Mouse (Mus musculus) ES-E14 (cell line): ENCODE measurements around the gene Odf3. TPM values are rescaled to one million over a fixed set of nuclear protein-coding genes. Genes with fewer than 3 reads are reported as not detected.

Experiments used
- DNase-seq: peaks from one replicate; pipeline ENCODE4 v3.0.0-alpha.2; 2013; ENCODE audit warnings: low read depth, low spot score
- H3K27ac ChIP-seq: 2 replicates; pipeline ENCODE4 v1.5.1; 2012; ENCODE audit warnings: low read depth, mild to moderate bottlenecking, low read length, moderate library complexity, mixed read lengths; ENCODE audit not compliant: poor library complexity, insufficient read depth, severe bottlenecking
- H3K36me3 ChIP-seq: 2 replicates; pipeline ENCODE4 v1.6.1; 2012; ENCODE audit warnings: mild to moderate bottlenecking, low read length, moderate library complexity, mixed read lengths; ENCODE audit not compliant: control insufficient read depth, poor library complexity, insufficient read depth, severe bottlenecking
- H3K4me1 ChIP-seq, 2 experiments: fragments of 150-350 bp in 1 of 2; sonication (generic) in 1 of 2; 2 replicates each; pipeline ENCODE4 v1.6.1; 2012; ENCODE audit warnings: low read length in 2 of 2, mild to moderate bottlenecking in 1 of 2, mixed read lengths in 1 of 2; ENCODE audit not compliant: control insufficient read depth in 2 of 2, insufficient read depth in 2 of 2, poor library complexity in 1 of 2
- H3K4me3 ChIP-seq, 2 experiments: fragments of 150-350 bp in 1 of 2; sonication (generic) in 1 of 2; 2 replicates each; pipeline ENCODE4 v1.5.1; 2012; ENCODE audit warnings: low read length in 2 of 2, low read depth in 1 of 2, mild to moderate bottlenecking in 1 of 2, mixed read lengths in 1 of 2; ENCODE audit not compliant: insufficient read depth in 1 of 2, poor library complexity in 1 of 2, severe bottlenecking in 1 of 2
- H3K9ac ChIP-seq: 2 replicates; pipeline ENCODE4 v1.6.1; 2012; ENCODE audit warnings: low read depth, mild to moderate bottlenecking, low read length, mixed read lengths; ENCODE audit not compliant: poor library complexity, insufficient read depth, severe bottlenecking
- H3K9me3 ChIP-seq: fragments of 150-350 bp; sonication (generic); 2 replicates; pipeline ENCODE4 v1.6.1; 2012; ENCODE audit warnings: low read depth, mild to moderate bottlenecking, low read length; ENCODE audit not compliant: control insufficient read depth, insufficient read depth
- CHD2 ChIP-seq: IDR thresholded peaks from 2 replicates; pipeline ENCODE4 v1.6.1; 2014; ENCODE audit warnings: mild to moderate bottlenecking, low read depth, low read length, inconsistent platforms
- HCFC1 ChIP-seq: IDR thresholded peaks from 2 replicates; pipeline ENCODE4 v1.6.1; 2012; ENCODE audit warnings: low read length, inconsistent platforms, borderline replicate concordance; ENCODE audit not compliant: insufficient read depth
- MAFK ChIP-seq: IDR thresholded peaks from 2 replicates; pipeline ENCODE4 v1.6.1; 2014; ENCODE audit warnings: mild to moderate bottlenecking, low read depth, low read length, inconsistent platforms; ENCODE audit not compliant: insufficient read depth
- ZC3H11A ChIP-seq: IDR thresholded peaks from 2 replicates; pipeline ENCODE4 v1.6.1; 2012; ENCODE audit warnings: low read depth, mild to moderate bottlenecking, inconsistent platforms, low read length, borderline replicate concordance
- ZNF384 ChIP-seq: IDR thresholded peaks from 2 replicates; pipeline ENCODE4 v1.6.1; 2012; ENCODE audit warnings: low read depth, low read length, inconsistent platforms
- in situ Hi-C, 2 experiments: fragments of 600-800 bp; cut with MboI; formaldehyde crosslinking; loops; one replicate each; pipeline ENCODE4 v1.15.1; 2025; ENCODE audit warnings: low sequenced_read_pairs in 2 of 2, inconsistent platforms in 1 of 2; ENCODE audit not compliant: unreplicated experiment in 2 of 2
- total RNA-seq: library from RNA; depleted of rRNA; stranded (reverse); fragments of 300-350 nt; gene quantifications from 2 replicates; pipeline ENCODE4 v1.2.3, GENCODE M21; 2012

Gene Odf3
- total RNA-seq, 1 experiment = not detected

GRCm38 (mm10) chr7:140845683-140846082, 1.9 kb upstream of the Odf3 start:
- Histone ChIP-seq H3K9ac (no peak overlapping the region), H3K4me1 (peaks cover 4 to 22% of the 10 kb centered on the region in 2 experiments; a peak in 2 of 4 replicates), H3K27ac (no peak overlapping the region), H3K4me3 (no peak overlapping the region), H3K36me3 (no peaks in the 10 kb centered on the region), H3K9me3 (no peaks in the 10 kb centered on the region)
- DNase-seq = no peak
- TF ChIP-seq CHD2 (no peak), MAFK (no peak)
- in situ Hi-C loops = loop anchor here (10.0 to 25.0 kb wide), 3 partner anchors 49 to 329 kb away; partner anchors contain the start of genes B4galnt4 (in 1 of the 2) and Rnh1 (in 1 of the 2)

GRCm38 (mm10) chr7:140846676-140847075, 929 bp upstream of the Odf3 start:
- TF ChIP-seq ZNF384 = no peak
- TF ChIP-seq ZC3H11A = no peak
- no peak for TF ChIP-seq MAFK
- TF ChIP-seq HCFC1 = no peak
- no peak for TF ChIP-seq CHD2
- Histone ChIP-seq H3K27ac (no peak overlapping the region), H3K9ac (no peak overlapping the region), H3K4me3 (no peak overlapping the region), H3K4me1 (peaks cover 4 to 15% of the 10 kb centered on the region in 2 experiments; a peak in 2 of 4 replicates), H3K36me3 (no peaks in the 10 kb centered on the region), H3K9me3 (no peaks in the 10 kb centered on the region)
- in situ Hi-C loops = loop anchor here (10.0 to 25.0 kb wide), 3 partner anchors 48 to 328 kb away; partner anchors contain the start of genes B4galnt4 (in 1 of the 2) and Rnh1 (in 1 of the 2)
- DNase-seq = no peak

GRCm38 (mm10) chr7:140848591-140848990, 986 bp downstream of the Odf3 start:
- no peaks in the 10 kb centered on the region for H3K9me3 ChIP-seq
- TF ChIP-seq CHD2 (no peak), ZNF384 (no peak), MAFK (no peak), HCFC1 (no peak), ZC3H11A (no peak)
- peaks cover 1 to 21% of the 10 kb centered on the region in 2 experiments; a peak in 2 of 4 replicates for H3K4me1 ChIP-seq
- in situ Hi-C loops = loop anchor here (10.0 to 25.0 kb wide), 3 partner anchors 46 to 326 kb away; partner anchors contain the start of genes B4galnt4 (in 1 of the 2) and Rnh1 (in 1 of the 2)
- no peak overlapping the region for H3K4me3 ChIP-seq
- DNase-seq = no peak
- H3K36me3 ChIP-seq = peaks cover 6% of the 10 kb centered on the region
- no peak overlapping the region for H3K9ac ChIP-seq
- H3K27ac ChIP-seq = no peak overlapping the region

- TF ChIP-seq MAFK (no peak), CHD2 (no peak), HCFC1 (no peak), ZC3H11A (no peak), ZNF384 (no peak)
- Histone ChIP-seq H3K4me3 (no peak overlapping the region), H3K27ac (no peak overlapping the region), H3K9ac (no peak overlapping the region), H3K9me3 (no peaks in the 10 kb centered on the region), H3K36me3 (peaks cover 16% of the 10 kb centered on the region), H3K4me1 (peaks cover 5 to 17% of the 10 kb centered on the region in 2 experiments; a peak in 2 of 4 replicates)
- in situ Hi-C loops = no loop called here
- DNase-seq = no peak
Observed at GRCm38 (mm10) chr7:140851916-140852315, 4.3 kb downstream of the Odf3 start.

GRCm38 (mm10) chr7:140853386-140853785, 5.8 kb downstream of the Odf3 start:
- H3K36me3 ChIP-seq = peaks cover 16% of the 10 kb centered on the region
- H3K4me3 ChIP-seq = no peak overlapping the region
- H3K9ac ChIP-seq = no peak overlapping the region
- peaks cover 7 to 20% of the 10 kb centered on the region in 2 experiments; a peak in 2 of 4 replicates for H3K4me1 ChIP-seq
- no peaks in the 10 kb centered on the region for H3K9me3 ChIP-seq
- no peak for DNase-seq
- H3K27ac ChIP-seq = no peak overlapping the region
- TF ChIP-seq MAFK = no peak
- no peak for TF ChIP-seq ZC3H11A
- no peak for TF ChIP-seq CHD2
- no peak for TF ChIP-seq HCFC1
- TF ChIP-seq ZNF384 = no peak
- in situ Hi-C loops = no loop called here
